Mouse (Mus musculus): ENCODE measurements around the gene Tmem150c. TPM values are rescaled to one million over a fixed set of nuclear protein-coding genes. Genes with fewer than 3 reads are reported as not detected.

The Tmem150c gene
- polyA plus RNA-seq, 1 experiment from 2014 or later = 51.9 TPM

DNA sequence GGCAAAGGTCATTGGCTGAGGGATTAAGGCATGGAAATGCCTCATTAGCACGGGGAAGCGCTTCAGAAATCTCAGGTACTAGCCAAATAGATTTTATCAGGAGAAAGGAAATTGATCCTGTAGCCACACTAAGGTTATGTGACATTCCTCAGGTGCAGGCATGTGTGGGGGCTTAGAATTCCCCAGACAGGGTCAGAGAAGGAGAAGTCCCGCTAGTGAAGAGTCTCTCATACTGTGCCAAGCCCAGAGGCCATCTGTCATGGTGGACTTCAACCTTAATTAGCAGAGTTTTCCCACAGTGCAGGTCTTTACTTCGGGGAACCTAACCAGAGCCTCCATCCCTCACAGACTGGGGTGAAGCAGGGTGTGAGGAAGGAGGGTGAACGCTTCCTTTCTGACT is 62.7 kb downstream of the Tmem150c start:
- H3K9me3 ChIP-seq (replicated peaks; ENCODE audit: control insufficient read depth, low read length, poor library complexity, severe bottlenecking) = no peaks in the 10 kb centered on the region
- no peak overlapping the region for H3K4me3 ChIP-seq (ENCODE audit: low read depth, low read length)
- WGBS = 67% methylated on average over 5 of the region's 5 CpGs
- ATAC-seq = no peak
- peaks cover 1% of the 10 kb centered on the region for H3K4me1 ChIP-seq (ENCODE audit: control insufficient read depth, insufficient read depth, low read length)
- H3K27me3 ChIP-seq (ENCODE audit: control insufficient read depth, insufficient read depth, low read depth, low read length) = no peaks in the 10 kb centered on the region
- H3K9ac ChIP-seq (ENCODE audit: low read depth, low read length) = no peak overlapping the region
- no peak overlapping the region for H3K4me2 ChIP-seq (ENCODE audit: low read length)
- no peaks in the 10 kb centered on the region for H3K36me3 ChIP-seq (ENCODE audit: control insufficient read depth, insufficient read depth, low read length)
- H3K27ac ChIP-seq (ENCODE audit: low read length) = no peak overlapping the region

DNA sequence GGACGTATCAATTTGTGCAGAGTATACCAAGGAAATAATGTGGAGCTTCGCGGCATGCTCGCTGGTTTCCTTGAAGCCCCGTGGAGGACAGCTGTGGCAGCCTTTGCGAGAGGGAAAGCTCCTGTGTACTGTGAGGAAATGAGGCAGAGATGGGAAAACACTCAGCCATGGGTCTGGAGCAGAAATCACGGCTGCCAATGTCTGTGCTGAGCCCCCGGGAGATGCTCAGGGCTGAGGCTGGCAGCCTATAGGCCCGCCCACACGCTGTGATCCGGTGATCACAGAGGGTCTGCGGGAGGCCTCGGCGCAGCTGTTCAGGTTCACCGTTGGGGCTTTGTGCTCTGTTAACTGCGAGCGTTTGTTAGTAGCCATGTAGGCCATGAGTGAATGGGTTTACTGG is 68.0 kb downstream of the Tmem150c start:
- no peaks in the 10 kb centered on the region for H3K36me3 ChIP-seq (ENCODE audit: control insufficient read depth, insufficient read depth, low read length)
- no peaks in the 10 kb centered on the region for H3K9me3 ChIP-seq (replicated peaks; ENCODE audit: control insufficient read depth, low read length, poor library complexity, severe bottlenecking)
- H3K9ac ChIP-seq (ENCODE audit: low read depth, low read length) = peak overlapping the region; percentile 42; the same call in 1 of the 2 replicates
- H3K4me1 ChIP-seq (ENCODE audit: control insufficient read depth, insufficient read depth, low read length) = peaks cover 19% of the 10 kb centered on the region
- no peaks in the 10 kb centered on the region for H3K27me3 ChIP-seq (ENCODE audit: control insufficient read depth, insufficient read depth, low read depth, low read length)
- no peak overlapping the region for H3K4me3 ChIP-seq (ENCODE audit: low read depth, low read length)
- 2% methylated on average over 17 of the region's 17 CpGs for WGBS
- H3K4me2 ChIP-seq (ENCODE audit: low read length) = peak overlapping the region; percentile 36
- ATAC-seq = peak; percentile 79
- H3K27ac ChIP-seq (ENCODE audit: low read length) = peak overlapping the region; percentile 64

DNA sequence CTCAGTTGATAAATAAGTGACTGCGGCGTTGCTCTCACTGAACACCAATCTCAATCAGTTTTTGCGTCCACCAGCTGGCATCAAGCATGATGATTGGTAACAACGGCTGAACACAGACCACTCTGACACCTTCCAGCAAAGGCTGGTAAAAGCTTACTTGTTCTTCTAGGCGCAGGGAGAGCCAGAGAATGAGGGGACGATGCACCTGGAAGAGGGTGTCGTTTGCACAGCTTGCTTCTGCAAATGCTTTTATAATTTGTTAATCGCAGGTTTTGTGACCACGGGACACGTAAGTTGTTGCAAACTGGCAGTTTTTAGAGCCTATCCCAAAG is 68.4 kb downstream of the Tmem150c start:
- no peak overlapping the region for H3K4me3 ChIP-seq (ENCODE audit: low read depth, low read length)
- ATAC-seq = peak; percentile 68
- WGBS = 17% methylated on average over 10 of the region's 10 CpGs

DNA sequence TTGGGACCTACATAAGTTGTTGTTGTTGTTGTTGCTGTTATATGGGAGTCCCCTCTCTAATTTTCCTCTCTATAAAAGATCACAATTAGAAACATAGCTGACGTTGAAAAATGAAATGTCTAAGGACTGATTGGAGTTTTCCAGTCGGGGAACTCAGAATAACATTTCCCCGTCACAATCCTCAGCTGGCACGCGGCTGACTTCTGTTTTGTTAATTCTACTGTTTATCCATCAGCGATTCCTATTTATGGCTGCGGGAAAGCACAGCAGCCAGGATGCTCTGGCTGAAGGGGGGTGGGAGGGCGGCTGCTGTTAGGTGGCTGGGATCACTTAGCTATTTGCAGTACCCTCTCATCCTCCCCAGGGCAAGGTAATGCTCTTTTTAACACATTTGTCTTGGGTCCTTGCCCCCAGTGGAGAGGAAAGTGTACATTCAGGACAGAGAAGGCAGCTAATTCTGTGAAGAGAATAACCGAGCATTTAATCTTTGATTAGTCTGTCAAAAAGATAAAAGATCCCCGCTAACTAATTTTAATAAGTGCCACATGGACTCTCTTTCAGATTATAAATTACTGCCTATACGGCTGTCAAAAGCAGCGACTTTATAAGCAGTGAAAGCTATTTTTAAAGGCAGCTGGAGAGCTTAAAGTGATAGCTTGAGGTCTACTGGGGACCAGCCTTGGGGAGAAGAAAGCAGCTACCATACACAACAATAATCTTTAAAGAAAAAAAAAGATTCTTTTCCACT is 68.9 kb downstream of the Tmem150c start:
- peak overlapping the region; percentile 36 for H3K4me2 ChIP-seq (ENCODE audit: low read length)
- peak overlapping the region; percentile 64 for H3K27ac ChIP-seq (ENCODE audit: low read length)
- WGBS = 16% methylated on average over 12 of the region's 12 CpGs
- H3K4me3 ChIP-seq (ENCODE audit: low read depth, low read length) = no peak overlapping the region
- H3K27me3 ChIP-seq (ENCODE audit: control insufficient read depth, insufficient read depth, low read depth, low read length) = no peaks in the 10 kb centered on the region
- H3K4me1 ChIP-seq (ENCODE audit: control insufficient read depth, insufficient read depth, low read length) = peaks cover 19% of the 10 kb centered on the region
- no peaks in the 10 kb centered on the region for H3K9me3 ChIP-seq (replicated peaks; ENCODE audit: control insufficient read depth, low read length, poor library complexity, severe bottlenecking)
- peak; percentile 67; the same call in 1 of the 2 replicates for ATAC-seq
- no peak overlapping the region for H3K9ac ChIP-seq (ENCODE audit: low read depth, low read length)
- no peaks in the 10 kb centered on the region for H3K36me3 ChIP-seq (ENCODE audit: control insufficient read depth, insufficient read depth, low read length)

More for the DNA sequence above, 68.4 kb downstream of the Tmem150c start:
- H3K4me2 ChIP-seq (ENCODE audit: low read length) = peak overlapping the region; percentile 36
- H3K4me1 ChIP-seq (ENCODE audit: control insufficient read depth, insufficient read depth, low read length) = peaks cover 19% of the 10 kb centered on the region
- peak overlapping the region; percentile 64 for H3K27ac ChIP-seq (ENCODE audit: low read length)
- H3K27me3 ChIP-seq (ENCODE audit: control insufficient read depth, insufficient read depth, low read depth, low read length) = no peaks in the 10 kb centered on the region
- peak overlapping the region; percentile 42; the same call in 1 of the 2 replicates for H3K9ac ChIP-seq (ENCODE audit: low read depth, low read length)
- H3K9me3 ChIP-seq (replicated peaks; ENCODE audit: control insufficient read depth, low read length, poor library complexity, severe bottlenecking) = no peaks in the 10 kb centered on the region
- no peaks in the 10 kb centered on the region for H3K36me3 ChIP-seq (ENCODE audit: control insufficient read depth, insufficient read depth, low read length)

DNA sequence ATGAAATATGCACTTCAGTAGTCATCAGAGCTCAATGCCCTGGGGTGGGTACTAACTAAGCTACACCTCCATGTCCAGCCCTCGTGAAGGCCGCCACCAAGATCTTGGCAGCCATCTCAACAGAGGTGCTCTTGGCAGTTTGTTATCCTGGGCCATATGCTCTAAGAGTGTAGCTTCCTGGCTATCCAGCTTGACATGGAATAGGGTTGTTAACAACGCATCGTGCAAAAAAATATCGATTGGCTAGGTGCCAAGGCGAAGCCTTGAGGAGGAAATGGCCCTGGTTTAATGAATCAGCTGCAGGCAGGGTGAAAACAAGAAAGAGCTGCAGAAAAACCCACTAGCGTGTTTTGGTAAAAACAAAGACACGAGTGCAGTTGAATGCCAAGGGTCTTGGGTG is 74.5 kb downstream of the Tmem150c start:
- H3K4me1 ChIP-seq (ENCODE audit: control insufficient read depth, insufficient read depth, low read length) = no peaks in the 10 kb centered on the region; the same call in 1 of the 2 replicates
- WGBS = 60% methylated on average over 8 of the region's 8 CpGs
- no peaks in the 10 kb centered on the region for H3K9me3 ChIP-seq (replicated peaks; ENCODE audit: control insufficient read depth, low read length, poor library complexity, severe bottlenecking)
- H3K36me3 ChIP-seq (ENCODE audit: control insufficient read depth, insufficient read depth, low read length) = 0 out of 2 replicates have a peak, but pooled peaks cover 3% of the 10 kb centered on the region
- no peak overlapping the region for H3K9ac ChIP-seq (ENCODE audit: low read depth, low read length)
- H3K27me3 ChIP-seq (ENCODE audit: control insufficient read depth, insufficient read depth, low read depth, low read length) = no peaks in the 10 kb centered on the region
- no peak overlapping the region for H3K4me3 ChIP-seq (ENCODE audit: low read depth, low read length)
- no peak for ATAC-seq
- no peak overlapping the region for H3K4me2 ChIP-seq (ENCODE audit: low read length)
- 0 out of 2 replicates have a peak overlapping the region, but pooled peaks have one; percentile 7 for H3K27ac ChIP-seq (ENCODE audit: low read length)

DNA sequence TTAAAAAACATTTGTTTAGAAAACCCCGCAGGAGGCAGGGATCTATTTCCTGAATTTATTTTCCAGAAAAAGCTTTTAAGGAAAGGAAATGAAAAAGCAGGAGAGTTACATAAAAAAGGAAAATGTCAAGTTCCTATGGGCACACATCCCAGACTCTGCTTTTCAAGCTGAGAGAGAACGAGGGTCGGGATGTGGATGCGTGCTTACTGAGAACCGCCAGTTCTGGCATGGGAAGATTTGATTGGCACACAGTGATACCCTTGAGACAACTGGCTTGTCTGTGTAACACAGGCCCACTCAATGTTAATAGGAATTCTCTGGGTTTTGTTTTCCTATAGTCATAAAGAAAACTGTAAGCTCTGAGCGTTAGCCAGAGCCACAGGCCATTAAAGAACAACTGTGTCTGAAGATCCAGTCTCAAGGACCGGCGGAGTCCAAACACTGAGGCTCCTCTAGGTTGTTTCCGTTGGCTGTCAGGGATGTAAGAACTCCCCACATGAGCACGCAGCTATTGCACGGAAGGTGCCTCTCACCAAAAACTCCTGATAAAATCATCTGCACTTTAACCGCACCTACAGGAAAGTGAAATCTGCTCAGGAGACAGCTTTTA is 75.5 kb downstream of the Tmem150c start:
- peaks cover 4% of the 10 kb centered on the region; the same call in 1 of the 2 replicates for H3K4me1 ChIP-seq (ENCODE audit: control insufficient read depth, insufficient read depth, low read length)
- 0 out of 2 replicates have a peak, but pooled peaks cover 3% of the 10 kb centered on the region for H3K36me3 ChIP-seq (ENCODE audit: control insufficient read depth, insufficient read depth, low read length)
- ATAC-seq = peak; percentile 55; the same call in 1 of the 2 replicates
- H3K27me3 ChIP-seq (ENCODE audit: control insufficient read depth, insufficient read depth, low read depth, low read length) = no peaks in the 10 kb centered on the region
- no peak overlapping the region for H3K4me2 ChIP-seq (ENCODE audit: low read length)
- no peak overlapping the region for H3K27ac ChIP-seq (ENCODE audit: low read length)
- no peak overlapping the region for H3K9ac ChIP-seq (ENCODE audit: low read depth, low read length)
- H3K9me3 ChIP-seq (replicated peaks; ENCODE audit: control insufficient read depth, low read length, poor library complexity, severe bottlenecking) = no peaks in the 10 kb centered on the region
- H3K4me3 ChIP-seq (ENCODE audit: low read depth, low read length) = no peak overlapping the region
- WGBS = 54% methylated on average over 12 of the region's 12 CpGs

DNA sequence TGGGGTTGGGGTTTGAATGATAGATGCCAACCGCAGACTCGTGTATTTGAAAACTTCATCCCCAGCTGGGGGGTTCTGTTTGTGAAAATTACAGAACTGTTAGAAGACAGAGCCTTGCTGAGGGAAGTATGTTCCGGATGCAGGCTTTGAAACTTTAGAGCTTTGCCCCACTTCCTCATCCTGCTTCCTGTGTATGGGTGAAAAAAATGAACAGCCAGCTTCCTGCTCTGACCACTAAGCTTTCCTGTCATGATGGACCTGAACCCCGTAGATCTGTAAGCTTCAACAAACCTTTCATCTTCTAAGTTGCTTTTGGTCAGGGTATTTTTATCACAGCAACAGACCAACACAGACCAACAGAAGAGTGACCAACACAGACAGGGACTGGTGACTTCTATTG is 77.6 kb downstream of the Tmem150c start:
- H3K27me3 ChIP-seq (ENCODE audit: control insufficient read depth, insufficient read depth, low read depth, low read length) = no peaks in the 10 kb centered on the region
- H3K4me2 ChIP-seq (ENCODE audit: low read length) = no peak overlapping the region
- no peaks in the 10 kb centered on the region for H3K9me3 ChIP-seq (replicated peaks; ENCODE audit: control insufficient read depth, low read length, poor library complexity, severe bottlenecking)
- H3K36me3 ChIP-seq (ENCODE audit: control insufficient read depth, insufficient read depth, low read length) = 0 out of 2 replicates have a peak, but pooled peaks cover 3% of the 10 kb centered on the region
- no peak overlapping the region for H3K9ac ChIP-seq (ENCODE audit: low read depth, low read length)
- H3K4me3 ChIP-seq (ENCODE audit: low read depth, low read length) = no peak overlapping the region
- peaks cover 7% of the 10 kb centered on the region; the same call in 1 of the 2 replicates for H3K4me1 ChIP-seq (ENCODE audit: control insufficient read depth, insufficient read depth, low read length)
- H3K27ac ChIP-seq (ENCODE audit: low read length) = no peak overlapping the region
- ATAC-seq = no peak
- WGBS = 92% methylated on average over 4 of the region's 4 CpGs

DNA sequence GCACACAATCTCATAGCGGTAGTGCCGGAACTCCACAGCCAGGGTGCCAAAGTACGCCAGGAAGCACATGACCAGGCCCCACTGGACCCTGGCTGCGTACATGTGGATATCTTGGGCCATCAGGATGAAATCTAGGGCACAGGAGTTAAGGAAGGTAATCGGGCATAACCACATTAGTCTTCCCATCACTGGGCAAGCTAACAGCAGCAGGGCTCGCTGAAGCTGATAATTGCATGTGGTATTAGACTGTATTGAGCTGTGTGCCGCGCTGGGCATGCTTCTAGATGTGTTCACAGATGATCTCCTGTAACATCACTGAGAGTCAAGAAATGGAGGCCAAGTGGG is 79.7 kb downstream of the Tmem150c start:
- no peaks in the 10 kb centered on the region for H3K27me3 ChIP-seq (ENCODE audit: control insufficient read depth, insufficient read depth, low read depth, low read length)
- no peak overlapping the region for H3K9ac ChIP-seq (ENCODE audit: low read depth, low read length)
- peak overlapping the region; percentile 41; the same call in 1 of the 2 replicates for H3K4me2 ChIP-seq (ENCODE audit: low read length)
- 0 out of 2 replicates have a peak, but pooled peaks cover 3% of the 10 kb centered on the region for H3K36me3 ChIP-seq (ENCODE audit: control insufficient read depth, insufficient read depth, low read length)
- 77% methylated on average over 8 of the region's 8 CpGs for WGBS
- H3K4me3 ChIP-seq (ENCODE audit: low read depth, low read length) = no peak overlapping the region
- no peak overlapping the region for H3K27ac ChIP-seq (ENCODE audit: low read length)
- no peaks in the 10 kb centered on the region for H3K9me3 ChIP-seq (replicated peaks; ENCODE audit: control insufficient read depth, low read length, poor library complexity, severe bottlenecking)
- ATAC-seq = no peak
- peaks cover 7% of the 10 kb centered on the region; the same call in 1 of the 2 replicates for H3K4me1 ChIP-seq (ENCODE audit: control insufficient read depth, insufficient read depth, low read length)

Data from midbrain, embryonic 16.5 days (tissue).